Mouse (Mus musculus) c-Kit-negative CD71-positive TER-119-positive erythroid progenitor cells, embryonic 14.5 days (primary cell): ENCODE data around the gene Sclt1.

Experiments used
- DNase-seq: peaks from one replicate; pipeline ENCODE4 v3.0.0-alpha.2; 2013; ENCODE audit warnings: low read depth, low spot score

Gene Sclt1

DNA sequence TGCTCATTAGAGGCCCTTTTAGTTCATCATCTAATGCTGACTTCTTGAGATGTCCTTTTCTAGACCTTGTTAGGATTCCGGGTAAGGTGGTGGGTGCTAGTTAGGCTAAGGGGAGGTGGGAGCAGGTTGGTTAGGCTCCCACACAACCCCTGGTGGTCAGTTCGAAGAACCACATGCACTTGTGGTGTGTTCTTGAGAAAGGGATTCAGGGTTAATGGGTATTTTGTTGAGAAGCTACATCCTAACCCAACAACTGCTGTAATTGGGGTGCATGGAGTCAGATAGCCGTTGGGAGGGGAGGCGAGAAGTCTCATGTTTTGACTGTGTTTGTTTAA lies 136.0 kb downstream of the Sclt1 start:
- no peak for DNase-seq

DNA sequence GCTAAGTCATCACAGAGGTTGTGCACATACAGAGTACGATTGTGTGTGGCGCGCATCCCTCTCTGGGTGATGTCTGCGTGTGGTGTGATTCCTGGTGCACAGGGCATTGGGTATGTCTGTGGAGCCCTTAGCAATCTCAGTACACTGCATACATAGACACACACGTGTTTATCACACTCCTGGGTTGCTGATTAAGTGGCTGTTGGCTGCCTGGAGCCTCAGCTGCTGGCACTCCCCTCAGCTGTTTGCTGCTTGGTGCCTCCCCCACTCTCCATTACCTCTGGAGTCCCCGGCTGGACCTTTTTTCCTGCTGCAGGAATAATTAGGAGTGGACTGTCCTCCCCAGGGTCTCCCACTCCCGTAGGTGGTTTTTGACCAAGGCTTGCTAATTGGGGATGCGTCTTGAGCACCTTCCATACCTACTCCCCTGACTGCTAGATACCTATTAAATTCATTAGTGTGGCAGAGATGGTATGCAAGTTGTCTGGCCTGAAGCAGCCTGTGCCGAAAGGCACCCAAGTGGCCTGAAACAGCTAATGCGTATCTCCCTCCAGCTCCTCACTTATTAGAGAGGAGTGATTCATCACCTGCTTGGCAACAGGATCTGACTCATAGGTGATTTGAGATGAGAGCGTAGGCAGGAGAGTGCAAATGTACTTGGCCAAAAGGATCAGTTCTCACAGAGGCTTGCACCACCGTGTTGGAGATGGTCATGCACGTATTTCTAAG lies 136.5 kb downstream of the Sclt1 start:
- no peak for DNase-seq

DNA sequence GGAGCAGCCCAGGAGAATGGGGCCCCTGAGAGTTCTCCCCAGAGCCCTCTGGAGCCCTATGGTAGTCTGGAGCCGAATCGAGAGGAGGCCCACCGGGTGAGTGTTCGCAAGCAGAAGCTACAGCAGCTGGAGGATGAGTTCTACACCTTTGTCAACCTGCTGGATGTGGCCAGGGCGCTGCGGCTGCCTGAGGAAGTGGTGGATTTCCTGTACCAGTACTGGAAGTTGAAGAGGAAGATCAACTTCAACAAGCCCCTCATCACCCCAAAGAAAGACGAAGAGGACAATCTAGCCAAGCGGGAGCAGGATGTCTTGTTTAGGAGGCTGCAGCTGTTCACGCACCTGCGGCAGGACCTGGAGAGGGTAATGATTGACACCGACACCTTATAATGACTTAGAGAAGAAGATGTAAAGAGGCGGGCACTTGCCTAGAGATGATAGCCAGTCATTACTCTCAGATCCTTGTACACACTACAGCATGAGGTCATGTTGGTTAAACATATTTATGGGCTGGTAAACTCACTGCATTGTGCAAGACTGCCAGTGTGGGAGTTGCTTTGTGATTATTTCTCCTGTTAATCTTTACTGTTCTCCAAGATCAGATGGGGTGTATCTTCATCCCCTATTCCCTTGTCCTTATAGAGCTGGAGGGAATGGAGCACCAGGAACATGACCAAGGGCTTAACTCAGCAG lies 137.5 kb downstream of the Sclt1 start:
- DNase-seq, result no peak

DNA sequence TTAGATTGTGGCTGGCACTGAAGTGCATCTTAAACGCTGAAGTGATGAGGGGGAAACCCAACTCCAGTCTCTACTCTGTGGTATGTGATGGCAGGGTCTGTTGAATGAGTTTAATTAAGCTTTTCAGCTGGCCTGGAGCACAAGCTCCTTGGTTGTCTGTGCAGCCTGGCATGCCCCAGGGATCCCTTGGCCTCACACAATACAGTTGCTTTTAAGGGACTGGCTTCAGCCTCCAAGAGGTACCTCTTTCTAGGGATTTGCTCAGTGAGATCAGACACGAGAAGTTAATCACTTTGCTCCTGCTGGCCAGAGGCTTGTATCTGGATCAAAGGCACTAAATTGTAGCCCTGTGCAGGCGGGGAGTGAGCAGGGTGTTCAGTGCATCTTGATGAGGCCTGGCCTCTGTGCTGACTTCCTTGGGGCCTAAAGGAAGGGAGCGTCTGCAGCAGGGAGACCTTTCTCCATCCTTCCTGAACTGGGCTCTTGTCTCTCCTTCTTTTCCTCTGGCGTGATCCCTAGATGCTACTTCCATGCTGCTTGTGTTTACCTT lies 138.8 kb downstream of the Sclt1 start:
- DNase-seq, result no peak

DNA sequence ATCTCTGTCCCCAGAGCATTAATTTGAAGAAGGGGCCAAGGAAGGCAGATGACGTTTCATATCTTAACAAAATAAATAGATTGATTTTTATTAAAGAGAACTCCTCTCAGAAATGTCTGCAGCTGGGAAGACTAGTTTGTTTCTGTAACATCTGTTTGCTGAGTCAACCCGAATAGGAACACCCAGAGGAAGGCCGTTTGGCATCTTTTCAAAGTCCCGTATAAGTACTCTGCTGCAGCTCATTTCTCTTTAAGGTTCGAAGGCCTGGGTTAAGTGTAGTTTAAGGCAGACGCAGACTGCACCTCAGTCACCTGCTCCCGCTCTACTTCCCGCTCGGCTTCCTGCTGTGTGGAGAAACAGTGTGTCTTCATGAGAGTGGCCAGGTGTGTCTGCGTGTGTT lies 139.4 kb downstream of the Sclt1 start:
- no peak for DNase-seq

DNA sequence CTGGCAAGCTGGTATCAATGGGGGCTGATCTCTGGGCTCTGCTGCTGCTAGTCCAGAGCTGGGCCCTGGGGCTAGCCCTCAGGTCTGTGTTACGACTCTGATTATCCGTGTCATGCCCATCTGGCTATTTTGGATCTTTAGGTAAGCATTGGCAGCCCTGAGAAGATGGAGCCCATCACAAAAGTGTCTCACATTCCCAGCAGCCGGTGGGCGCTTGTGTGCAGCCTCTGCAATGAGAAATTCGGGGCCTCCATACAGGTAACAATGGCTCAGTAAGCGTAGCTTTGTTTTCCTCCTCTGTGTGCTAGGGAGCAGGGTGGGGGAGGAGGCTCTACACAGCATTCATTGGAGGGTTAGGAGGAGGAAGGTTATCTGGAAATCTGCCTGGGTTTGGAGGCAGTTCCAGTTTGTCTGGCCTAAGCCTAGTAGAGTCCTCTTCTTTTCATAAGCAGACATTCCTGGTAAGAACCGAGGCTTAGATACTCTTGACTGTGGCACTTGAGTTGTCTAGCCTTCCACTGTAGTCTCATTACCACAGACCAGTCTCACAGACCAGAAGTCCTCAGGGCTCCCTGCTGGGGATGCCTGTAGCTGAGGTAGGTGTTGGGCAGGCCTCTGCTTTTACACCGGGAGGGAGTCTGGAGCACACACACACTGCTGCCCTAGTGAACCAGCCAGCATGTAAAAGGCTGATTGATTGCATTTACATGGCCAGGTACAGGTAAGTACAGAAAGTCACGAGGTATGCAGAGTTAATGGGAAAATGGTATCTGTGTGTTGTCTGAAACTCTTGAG lies 140.9 kb downstream of the Sclt1 start:
- DNase-seq, result no peak

DNA sequence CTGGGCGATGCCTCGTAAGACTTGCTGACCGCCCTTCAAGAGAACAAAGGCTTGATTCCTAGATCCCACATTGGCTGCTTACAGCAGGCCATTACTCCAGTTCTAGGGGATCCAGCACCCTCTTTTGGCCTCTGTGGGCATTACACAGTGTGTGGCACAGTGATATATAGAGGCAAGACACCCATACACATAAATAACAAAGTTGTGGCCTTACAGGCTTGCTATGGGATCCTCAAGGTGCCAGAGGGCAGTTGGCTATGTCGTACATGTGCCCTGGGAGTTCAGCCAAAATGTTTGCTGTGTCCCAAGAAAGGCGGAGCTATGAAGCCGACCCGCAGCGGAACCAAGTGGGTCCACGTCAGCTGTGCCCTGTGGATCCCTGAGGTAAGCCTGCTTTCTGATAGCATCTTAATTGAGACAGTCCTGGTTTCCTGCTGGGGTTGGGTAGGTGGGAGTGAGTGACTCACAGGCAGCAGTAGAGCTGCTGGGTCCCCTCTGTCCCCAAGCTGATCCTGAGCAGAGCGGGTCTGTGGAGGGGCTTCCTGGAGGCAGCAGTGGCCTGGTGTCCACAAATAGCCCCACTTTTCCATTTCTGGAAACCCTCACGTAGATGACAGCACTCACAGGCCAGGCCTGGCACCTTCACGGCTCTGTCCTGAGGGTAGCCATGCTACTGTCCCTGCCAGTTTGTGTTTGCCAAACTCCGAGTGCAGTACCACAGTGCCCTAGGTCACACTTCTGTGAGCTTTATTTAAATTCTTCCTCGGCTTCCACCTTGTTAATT lies 142.3 kb downstream of the Sclt1 start:
- no peak for DNase-seq

DNA sequence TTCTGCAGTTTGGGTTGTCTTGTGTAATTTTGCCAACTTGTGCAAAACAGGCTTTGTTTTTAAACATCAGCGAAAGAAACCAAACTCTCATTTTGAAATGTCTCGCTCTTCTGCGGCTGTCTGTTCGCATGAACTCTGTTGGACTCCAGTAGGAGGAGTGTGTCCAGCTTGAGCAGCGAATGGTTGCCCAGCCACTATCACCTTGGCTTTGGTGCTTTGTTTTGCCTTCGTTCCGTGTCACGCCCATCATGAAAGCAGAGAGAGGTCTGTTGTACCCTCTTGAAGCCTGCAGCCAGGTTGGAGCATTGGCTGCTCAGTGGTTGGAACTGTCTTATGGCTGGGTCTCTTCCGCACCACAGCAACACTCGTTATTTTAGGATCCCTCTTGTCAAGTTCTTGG lies 143.1 kb downstream of the Sclt1 start:
- no peak for DNase-seq

DNA sequence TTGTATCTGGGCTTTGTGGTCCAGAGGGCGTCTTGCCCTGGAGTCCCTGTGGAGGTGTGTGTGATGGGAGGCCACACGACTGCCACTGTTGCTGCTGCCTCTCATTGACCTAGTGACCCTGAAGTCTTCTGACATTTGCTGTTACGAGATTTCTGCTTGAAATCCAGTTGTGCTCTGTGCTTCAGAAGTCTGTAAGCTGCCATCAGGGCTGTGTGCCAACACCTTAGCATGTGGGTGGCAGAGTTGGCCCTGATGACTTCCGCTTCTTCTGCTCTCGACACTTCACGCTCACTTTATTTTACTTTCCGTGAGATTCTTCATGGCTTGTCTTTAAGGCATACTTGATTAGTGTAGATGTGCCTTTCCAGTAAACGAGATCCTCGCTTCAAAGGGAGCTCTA lies 143.9 kb downstream of the Sclt1 start:
- DNase-seq, result no peak

DNA sequence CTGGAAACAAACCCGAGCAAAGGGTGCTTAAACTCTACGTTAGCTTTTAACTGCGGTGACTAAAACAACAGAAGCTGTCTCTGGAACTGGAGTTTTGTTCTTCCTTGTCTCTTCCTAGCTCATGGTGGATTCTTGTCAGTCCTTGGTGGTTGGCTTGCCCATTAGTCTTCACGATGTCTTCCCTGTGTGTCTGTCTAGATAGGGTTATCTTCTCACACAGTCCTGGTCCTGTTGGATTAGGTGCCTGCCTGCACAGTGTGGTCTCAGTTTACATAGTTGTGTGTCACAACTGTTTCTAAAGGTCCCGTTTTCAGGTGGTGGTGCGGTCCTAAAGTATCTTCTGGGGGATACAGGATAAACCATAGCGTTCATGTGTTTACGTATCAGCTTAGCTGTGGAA lies 145.3 kb downstream of the Sclt1 start:
- no peak for DNase-seq

DNA sequence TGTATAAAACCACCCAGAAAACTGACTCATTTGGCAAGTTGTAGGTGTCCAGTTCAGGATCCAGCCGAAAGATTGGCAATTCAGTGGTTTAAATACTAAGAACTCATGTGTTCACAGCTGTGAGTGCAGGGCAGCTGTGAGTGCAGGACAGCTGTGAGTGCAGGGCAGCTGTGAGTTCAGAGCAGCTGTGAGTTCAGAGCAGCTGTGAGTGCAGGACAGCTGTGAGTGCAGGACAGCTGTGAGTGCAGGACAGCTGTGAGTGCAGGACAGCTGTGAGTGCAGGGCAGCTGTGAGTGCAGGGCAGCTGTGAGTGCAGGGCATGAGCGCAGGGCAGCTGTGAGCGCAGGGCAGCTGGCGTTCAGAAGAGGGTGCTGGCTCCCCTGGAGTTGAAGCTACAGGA lies 147.3 kb downstream of the Sclt1 start:
- DNase-seq, result no peak

DNA sequence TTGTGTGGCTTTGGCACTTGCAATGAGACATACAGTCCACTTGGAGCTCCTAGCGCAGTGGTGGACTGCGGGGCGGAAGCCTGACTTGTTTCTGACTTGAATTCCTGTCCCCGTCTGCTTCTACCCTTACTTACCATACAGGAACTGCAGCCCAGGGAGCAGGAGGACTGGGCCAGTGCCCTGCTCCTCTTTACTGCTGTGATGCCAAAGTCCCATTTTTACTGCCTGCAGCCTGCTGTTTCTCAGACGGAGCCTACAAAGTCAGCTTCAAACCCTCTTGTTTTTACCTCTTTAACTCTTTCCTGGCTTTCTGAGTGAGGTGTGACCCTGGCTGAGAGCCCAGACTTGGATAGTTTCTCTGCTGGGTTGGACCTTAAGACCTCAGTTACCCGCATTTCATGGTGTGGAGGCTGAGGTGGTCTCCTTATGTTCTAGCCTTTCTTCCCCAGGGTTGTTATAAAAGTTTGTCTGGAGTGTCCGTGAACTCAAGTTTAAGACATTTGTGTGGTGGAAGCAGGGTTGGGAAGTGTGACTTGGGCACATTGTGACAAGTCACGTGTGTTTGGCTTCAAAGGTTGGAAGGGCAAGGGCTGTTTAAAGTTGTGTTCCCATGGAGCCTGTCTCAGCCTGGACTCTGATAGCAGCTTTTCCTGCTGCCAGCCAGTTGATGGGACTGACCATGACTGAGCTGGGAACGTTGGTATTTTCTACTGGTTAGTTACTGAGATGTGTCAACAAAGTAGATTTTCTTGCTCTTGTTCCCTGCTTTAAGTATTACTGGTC lies 148.0 kb downstream of the Sclt1 start:
- no peak for DNase-seq

DNA sequence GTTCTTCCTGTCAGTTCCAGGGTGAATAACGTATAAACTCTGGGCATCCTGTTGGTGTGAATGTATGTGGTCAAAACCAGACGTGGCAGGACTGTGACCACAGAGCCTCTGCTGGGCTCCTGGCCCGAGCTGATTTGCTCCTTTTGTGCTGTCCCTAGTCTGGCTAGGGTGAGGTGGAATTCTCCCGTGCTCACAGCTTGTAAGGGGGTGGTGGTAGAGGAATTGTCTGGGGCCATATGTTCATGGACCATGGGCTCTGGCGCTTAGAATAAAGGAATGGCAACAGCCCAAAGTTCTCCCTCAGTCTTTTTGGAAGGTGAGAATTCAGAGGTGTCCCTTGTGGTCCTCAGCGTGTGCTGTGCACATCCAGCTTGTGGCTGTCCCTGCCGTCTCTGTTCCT lies 149.5 kb downstream of the Sclt1 start:
- DNase-seq, result no peak

DNA sequence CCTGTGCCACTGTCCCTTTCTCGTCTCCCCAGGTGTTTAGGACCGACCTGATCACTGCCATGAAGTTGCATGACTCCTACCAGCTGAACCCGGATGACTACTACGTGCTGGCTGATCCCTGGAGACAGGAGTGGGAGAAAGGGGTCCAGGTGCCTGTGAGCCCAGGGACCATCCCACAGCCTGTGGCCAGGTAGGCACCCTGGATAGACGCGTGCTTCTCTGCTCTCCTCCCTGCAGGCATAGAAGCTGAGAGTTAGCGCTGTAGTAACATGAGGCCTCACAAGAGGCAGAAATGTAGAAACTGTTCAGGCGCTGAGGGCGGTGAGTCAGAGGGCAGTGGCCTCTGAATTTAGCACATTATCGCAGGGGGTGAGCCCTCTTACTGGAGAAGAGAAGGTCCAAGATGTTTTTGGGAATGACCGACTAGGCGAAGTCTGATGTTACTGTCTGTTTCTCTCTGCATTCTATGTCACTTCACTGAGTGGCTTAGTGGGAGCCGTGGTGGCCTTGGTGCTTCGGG lies 150.6 kb downstream of the Sclt1 start:
- no peak for DNase-seq

DNA sequence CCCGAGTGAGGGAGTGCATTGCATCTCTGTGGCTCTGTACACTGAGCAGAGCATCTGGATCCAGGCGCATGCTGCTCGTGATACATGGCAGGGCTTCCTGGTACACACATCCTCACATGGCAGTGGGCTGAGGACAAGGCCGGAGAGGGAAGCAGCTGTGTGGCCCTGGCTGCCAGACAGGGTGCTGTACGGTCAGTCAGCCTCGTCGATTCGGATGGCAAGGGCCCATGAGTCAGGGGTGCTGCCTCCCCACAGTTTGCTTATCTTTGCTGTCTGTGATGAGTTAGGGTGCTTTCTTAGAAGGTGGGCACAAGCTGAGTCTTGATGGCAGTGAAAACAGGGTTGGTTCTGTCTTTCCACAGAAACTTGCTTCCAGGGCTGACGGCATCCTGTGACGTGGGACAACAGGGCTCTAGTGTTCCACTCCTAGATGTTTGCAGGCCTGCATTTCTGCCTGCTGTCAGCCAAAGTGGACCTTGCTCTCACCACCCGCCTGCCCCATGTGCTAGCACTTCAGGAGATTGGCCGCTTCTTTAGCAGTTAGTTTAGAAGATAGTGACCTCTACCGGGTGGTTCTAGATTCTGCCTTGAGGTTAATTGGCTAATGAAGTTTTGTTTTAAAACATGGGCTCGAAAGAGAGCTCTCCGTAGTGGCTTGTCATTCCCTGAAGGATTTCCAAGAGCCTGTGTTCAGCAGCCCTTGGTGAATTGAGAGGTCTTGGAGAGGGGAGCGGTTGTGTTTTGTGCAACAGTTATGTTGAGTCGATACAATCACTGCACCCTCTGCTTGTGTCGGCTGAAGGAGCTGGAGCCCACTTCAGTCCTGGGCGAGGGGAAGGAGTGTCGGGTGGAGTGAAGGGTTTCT lies 151.4 kb downstream of the Sclt1 start:
- DNase-seq, result no peak

DNA sequence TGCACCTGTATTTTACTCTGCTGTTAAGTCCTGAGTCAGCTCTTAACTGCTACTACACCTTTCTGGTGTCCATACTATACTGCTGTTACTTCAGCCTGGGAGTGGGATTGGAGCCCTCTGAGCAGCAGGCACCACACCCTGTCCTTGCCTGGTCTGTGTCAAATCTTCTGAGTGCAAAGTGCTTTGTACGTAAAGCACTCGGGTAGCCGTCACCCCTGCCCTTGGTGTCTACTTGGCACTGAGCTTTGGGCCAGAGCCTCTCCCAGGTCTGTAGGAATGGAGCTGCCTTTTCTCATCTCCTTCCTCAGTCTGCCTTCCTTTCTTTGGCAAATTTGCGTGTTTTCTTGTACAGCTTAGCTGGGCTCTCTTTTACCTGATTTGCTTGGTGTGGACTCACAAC lies 152.3 kb downstream of the Sclt1 start:
- DNase-seq, result no peak

DNA sequence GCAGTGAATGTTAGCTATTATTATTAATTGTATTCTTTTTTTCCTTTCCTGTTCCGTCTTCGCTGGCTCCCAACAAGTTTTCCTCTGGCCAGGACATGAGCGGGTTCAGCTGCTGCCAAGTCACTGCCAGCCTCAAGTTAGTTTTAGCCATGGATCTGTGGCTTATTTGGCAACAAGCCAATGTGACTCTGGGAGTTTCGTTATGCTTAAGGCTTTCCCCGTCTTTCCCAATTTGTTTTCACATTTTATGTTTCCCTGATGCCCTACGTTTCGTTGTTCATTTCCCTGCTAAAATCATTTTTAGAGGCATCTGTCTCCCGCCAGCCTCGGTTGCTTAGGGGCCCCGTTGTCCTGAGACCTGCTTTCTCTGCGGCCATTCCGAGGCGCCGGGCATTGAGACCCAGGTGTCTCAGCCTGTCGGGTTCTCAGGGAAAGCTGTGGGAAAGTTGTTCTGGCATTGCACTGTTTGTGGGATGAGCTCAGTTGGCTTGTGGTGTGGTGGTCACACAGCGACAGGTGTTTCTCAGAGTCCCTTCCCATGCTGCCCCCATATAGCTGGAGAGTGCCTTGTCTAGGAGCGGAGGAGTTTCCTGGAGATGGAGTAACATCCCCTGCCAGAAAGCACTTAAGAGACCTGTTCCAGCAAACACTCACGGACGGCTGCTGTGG lies 152.9 kb downstream of the Sclt1 start:
- DNase-seq, result no peak

DNA sequence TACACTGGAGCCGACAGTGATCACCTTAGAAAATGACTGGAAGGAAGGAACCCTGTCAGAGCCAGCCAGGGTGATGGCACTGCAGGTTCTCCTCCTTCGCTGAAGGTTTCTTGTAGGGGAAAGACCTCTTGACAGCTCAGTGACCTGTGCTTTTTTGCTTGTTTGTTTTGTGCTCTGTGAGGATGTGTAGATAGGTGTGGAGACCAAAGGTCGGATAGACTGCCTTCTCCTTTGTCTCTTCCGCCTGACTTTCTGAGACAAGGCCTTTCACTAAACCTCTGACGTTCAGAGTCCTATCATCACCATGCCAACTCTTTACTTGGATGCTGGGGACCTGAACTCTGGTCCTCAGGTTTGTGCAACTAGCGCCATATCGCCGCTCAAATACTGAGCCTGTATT lies 153.8 kb downstream of the Sclt1 start:
- no peak for DNase-seq

DNA sequence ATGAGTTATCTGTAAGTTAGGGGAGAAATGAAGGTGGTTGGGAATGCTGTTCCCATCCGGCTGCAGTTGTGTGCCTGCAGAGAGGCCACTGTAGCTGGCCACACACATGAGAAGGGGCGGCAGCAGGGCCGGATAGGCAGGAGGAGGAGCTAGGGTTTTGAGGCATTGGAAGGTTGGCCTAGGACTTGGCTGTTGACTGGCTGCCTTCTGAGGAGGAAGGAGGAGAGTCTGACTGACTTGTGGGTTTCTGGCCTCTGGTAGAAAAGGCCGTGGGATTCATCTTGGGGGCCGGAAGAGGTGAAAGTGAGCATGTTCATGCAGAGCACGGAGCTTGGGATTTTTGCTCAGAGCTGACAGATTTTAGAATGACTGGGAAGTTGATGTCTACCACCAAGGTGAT lies 154.7 kb downstream of the Sclt1 start:
- DNase-seq, result no peak
